Mouse (Mus musculus): ENCODE results near the gene Map4k1. TPM values are rescaled to one million over a fixed set of nuclear protein-coding genes. Genes with fewer than 3 reads are reported as not detected.
"Not testable (repeated sequence)": the region's sequence is repeated elsewhere in the genome, so short reads cannot be mapped to it uniquely, and the experiment has no call there.

Map4k1 gene
- polyA plus RNA-seq, 1 experiment from 2014 or later: 11.4 TPM

GRCm38 (mm10) chr7:28957997-28958725, 23.7 kb upstream of the Map4k1 start:
- 74% methylated on average over 1 of the region's 1 CpGs for WGBS
- peaks cover 56% of the 10 kb centered on the region for H3K4me1 ChIP-seq
- H3K27me3 ChIP-seq (replicated peaks): no peaks in the 10 kb centered on the region
- no peak overlapping the region for H3K4me3 ChIP-seq
- no peak overlapping the region for H3K27ac ChIP-seq
- H3K9me3 ChIP-seq: no peaks in the 10 kb centered on the region
- H3K36me3 ChIP-seq (replicated peaks): no peaks in the 10 kb centered on the region
- H3K4me2 ChIP-seq: no peak overlapping the region
- H3K9ac ChIP-seq: no peak overlapping the region
- ATAC-seq (replicated peaks): no peak

- peaks cover 51% of the 10 kb centered on the region for H3K4me1 ChIP-seq
- no peak overlapping the region for H3K4me3 ChIP-seq
- no peak for ATAC-seq (replicated peaks)
- 0 out of 2 replicates have a peak overlapping the region, but pooled peaks have one; percentile 7 for H3K4me2 ChIP-seq
- H3K9ac ChIP-seq: no peak overlapping the region
- no peak overlapping the region for H3K27ac ChIP-seq
- no peaks in the 10 kb centered on the region for H3K9me3 ChIP-seq
- 85% methylated on average over 1 of the region's 1 CpGs for WGBS
- H3K27me3 ChIP-seq (replicated peaks): no peaks in the 10 kb centered on the region
- H3K36me3 ChIP-seq (replicated peaks): no peaks in the 10 kb centered on the region
Observed at GRCm38 (mm10) chr7:28958770-28959169, 23.1 kb upstream of the Map4k1 start.

- H3K36me3 ChIP-seq (replicated peaks): no peaks in the 10 kb centered on the region
- no peaks in the 10 kb centered on the region for H3K9me3 ChIP-seq
- H3K27ac ChIP-seq: no peak overlapping the region
- peak overlapping the region; percentile 69; the same call in 1 of the 2 replicates for H3K9ac ChIP-seq
- WGBS: 49% methylated on average over 6 of the region's 6 CpGs
- peaks cover 46% of the 10 kb centered on the region for H3K4me1 ChIP-seq
- 0 out of 2 replicates have a peak overlapping the region, but pooled peaks have one; percentile 0 for H3K4me3 ChIP-seq
- no peak for ATAC-seq (replicated peaks)
- no peaks in the 10 kb centered on the region for H3K27me3 ChIP-seq (replicated peaks)
- peak overlapping the region; percentile 74 for H3K4me2 ChIP-seq
Observed at GRCm38 (mm10) chr7:28959505-28960045, 22.3 kb upstream of the Map4k1 start.

DNA sequence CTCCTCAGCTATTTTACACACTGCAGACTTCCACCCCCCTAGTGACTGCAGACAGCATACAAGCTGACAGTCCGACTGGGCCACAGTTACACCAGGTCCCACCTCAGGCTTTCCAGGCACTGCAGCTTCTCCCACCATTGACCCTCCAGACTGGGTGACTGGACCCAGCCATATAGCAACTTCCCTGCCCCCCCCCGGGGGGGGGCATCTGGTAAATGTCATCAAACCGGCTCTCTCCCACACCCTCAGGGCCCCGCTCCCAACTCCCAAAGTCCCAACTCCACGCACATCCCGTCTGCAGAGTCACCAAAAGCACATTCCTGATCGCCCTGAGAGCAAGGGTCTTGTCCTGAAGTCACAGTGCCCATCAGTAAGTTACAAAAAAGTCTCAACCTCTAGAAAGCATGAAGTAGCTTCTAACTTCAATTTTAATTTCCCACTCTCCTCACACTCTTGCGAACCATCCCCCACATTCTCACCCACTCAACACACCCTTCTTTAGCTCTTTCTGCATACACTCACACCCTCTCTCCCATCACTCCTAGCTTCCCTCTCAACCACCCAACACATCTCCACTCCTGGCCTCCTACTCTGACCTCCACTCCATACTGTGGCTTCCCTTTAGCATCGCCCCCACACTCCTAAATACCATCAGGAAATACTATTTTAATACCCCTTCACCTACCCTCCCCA, 21.4 kb upstream of the Map4k1 start:
- no peaks in the 10 kb centered on the region for H3K36me3 ChIP-seq (replicated peaks)
- H3K27ac ChIP-seq: no peak overlapping the region
- peak overlapping the region; percentile 74 for H3K4me2 ChIP-seq
- H3K9ac ChIP-seq: peak overlapping the region; percentile 69; the same call in 1 of the 2 replicates
- no peak for ATAC-seq (replicated peaks)
- peaks cover 38% of the 10 kb centered on the region for H3K4me1 ChIP-seq
- H3K9me3 ChIP-seq: no peaks in the 10 kb centered on the region
- H3K27me3 ChIP-seq (replicated peaks): no peaks in the 10 kb centered on the region
- H3K4me3 ChIP-seq: peak overlapping the region; percentile 73
- 37% methylated on average over 9 of the region's 9 CpGs for WGBS

GRCm38 (mm10) chr7:28961584-28961926, 20.3 kb upstream of the Map4k1 start:
- Histone ChIP-seq H3K9ac (peak overlapping the region; percentile 69), H3K4me1 (peaks cover 38% of the 10 kb centered on the region), H3K4me3 (peak overlapping the region; percentile 73), H3K9me3 (no peaks in the 10 kb centered on the region), H3K27ac (peak overlapping the region; percentile 81), H3K4me2 (peak overlapping the region; percentile 74), H3K36me3 (replicated peaks) (no peaks in the 10 kb centered on the region), H3K27me3 (replicated peaks) (no peaks in the 10 kb centered on the region)
- ATAC-seq (replicated peaks): 0 out of 2 replicates have a peak, but pooled peaks have one; percentile 6
- 0% methylated on average over 7 of the region's 7 CpGs for WGBS

DNA sequence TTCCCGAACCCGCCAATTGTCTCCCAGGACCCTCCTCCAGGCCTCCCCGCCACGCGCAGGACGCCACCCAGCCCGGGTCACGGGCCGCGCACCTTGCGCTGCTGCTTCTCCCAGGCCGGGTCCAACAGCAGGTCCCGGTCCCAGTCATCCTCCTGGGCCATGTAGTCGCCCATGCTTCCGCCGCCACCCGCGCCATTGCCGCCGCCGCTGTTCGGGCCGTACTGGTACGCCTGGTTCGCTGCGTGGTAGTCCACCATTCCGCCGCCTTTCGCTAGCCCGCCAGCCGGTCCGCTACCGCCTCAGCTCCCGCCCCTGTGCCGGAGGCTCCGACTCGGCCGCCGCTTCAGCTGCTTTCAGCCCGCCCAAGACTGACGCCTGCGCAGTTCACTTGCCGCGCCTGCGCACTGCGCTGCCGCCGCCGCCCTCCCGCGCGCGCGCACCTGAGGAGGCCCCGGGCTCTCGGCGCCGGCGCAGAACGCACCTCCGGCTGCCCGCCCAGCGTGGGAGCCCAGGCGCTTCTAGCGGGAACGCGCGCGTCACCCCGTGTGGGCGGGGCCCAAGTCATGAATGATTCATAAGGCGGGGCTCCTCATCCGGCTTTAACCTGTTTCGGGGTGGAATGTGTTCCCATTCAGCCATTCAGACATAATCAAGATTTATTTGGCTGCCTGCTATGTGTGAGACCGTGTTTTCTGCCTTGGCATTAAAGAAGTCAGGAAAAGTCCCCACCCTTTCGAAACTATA, 19.8 kb upstream of the Map4k1 start, which contains the start of gene Actn4:
Gene Actn4, minus strand, starts transcription at position 414 of the 744 bp plus-strand sequence.
- H3K4me2 ChIP-seq: peak within 1 kb of the TSS; percentile 74
- no peaks in the 10 kb centered on the region for H3K9me3 ChIP-seq
- peak within 1 kb of the TSS; percentile 69 for H3K9ac ChIP-seq
- H3K4me3 ChIP-seq: peak within 1 kb of the TSS; percentile 73
- H3K27me3 ChIP-seq (replicated peaks): no peaks in the 10 kb centered on the region
- H3K27ac ChIP-seq: peak within 1 kb of the TSS; percentile 85
- no peaks in the 10 kb centered on the region for H3K36me3 ChIP-seq (replicated peaks)
- ATAC-seq (replicated peaks): peak; percentile 91
- under 1% methylated on average over 76 of the region's 76 CpGs for WGBS
- H3K4me1 ChIP-seq: peaks cover 34% of the 10 kb centered on the region

GRCm38 (mm10) chr7:28963399-28963923, 18.4 kb upstream of the Map4k1 start:
- H3K27ac ChIP-seq: 0 out of 2 replicates have a peak overlapping the region, but pooled peaks have one; percentile 85
- ATAC-seq (replicated peaks): no peak
- H3K4me1 ChIP-seq: peaks cover 34% of the 10 kb centered on the region
- H3K9me3 ChIP-seq: no peaks in the 10 kb centered on the region
- H3K4me2 ChIP-seq: no peak overlapping the region
- H3K27me3 ChIP-seq (replicated peaks): no peaks in the 10 kb centered on the region
- no peaks in the 10 kb centered on the region for H3K36me3 ChIP-seq (replicated peaks)
- WGBS: 76% methylated on average over 3 of the region's 3 CpGs
- no peak overlapping the region for H3K9ac ChIP-seq
- no peak overlapping the region for H3K4me3 ChIP-seq

DNA sequence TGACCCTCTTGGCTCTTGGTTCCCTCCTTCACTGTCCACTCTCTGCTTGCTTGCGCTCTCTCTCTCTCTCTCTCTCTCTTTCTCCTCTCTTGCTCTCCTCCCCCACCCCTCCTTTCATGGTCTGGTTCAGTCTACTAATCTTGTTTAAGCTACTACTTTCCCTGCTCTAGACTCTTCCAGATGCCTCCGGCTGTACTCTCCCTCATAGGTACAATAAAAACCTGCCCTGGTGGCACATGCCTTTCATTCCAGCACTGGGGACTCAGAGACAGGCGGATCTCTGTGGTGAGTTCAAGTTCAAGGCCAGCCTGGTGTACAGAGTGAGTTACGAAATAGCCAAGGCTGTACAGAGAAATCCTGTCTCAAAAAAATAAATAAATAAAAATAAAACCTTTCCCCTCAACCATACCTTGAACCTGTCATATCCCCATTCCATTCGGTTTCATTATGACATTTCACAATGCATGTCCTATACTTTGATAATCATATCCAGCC, 16.5 kb upstream of the Map4k1 start:
- Histone ChIP-seq H3K27me3 (replicated peaks) (no peaks in the 10 kb centered on the region), H3K27ac (no peak overlapping the region), H3K9ac (no peak overlapping the region), H3K4me2 (no peak overlapping the region), H3K4me1 (peaks cover 17% of the 10 kb centered on the region), H3K4me3 (no peak overlapping the region), H3K9me3 (no peaks in the 10 kb centered on the region), H3K36me3 (replicated peaks) (no peaks in the 10 kb centered on the region)
- no peak for ATAC-seq (replicated peaks)
- 75% methylated on average over 5 of the region's 5 CpGs for WGBS

DNA sequence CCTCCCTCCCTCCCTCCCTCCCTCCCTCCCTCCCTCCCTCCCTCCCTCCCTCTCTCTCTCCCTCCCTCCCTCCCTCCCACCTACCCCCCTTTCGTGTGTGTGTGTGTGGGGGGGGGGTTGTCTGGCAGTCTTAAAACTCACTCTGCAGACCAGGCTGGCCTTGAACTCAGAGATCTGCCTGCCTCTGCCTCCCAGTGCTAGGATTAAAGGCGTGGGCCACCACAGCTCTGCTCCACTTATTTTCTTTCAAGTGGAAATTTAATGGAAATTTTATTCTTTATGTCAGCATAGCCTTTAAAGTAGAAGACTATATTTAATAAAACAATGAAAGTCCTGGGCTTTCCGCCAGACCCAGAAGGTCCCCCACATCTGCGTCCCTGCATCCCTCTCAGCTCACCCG, 15.7 kb upstream of the Map4k1 start:
- Histone ChIP-seq H3K36me3 (replicated peaks) (peaks cover 5% of the 10 kb centered on the region; the same call in 1 of the 2 replicates), H3K4me2 (no peak overlapping the region), H3K4me3 (no peak overlapping the region), H3K27me3 (replicated peaks) (no peaks in the 10 kb centered on the region), H3K9ac (no peak overlapping the region), H3K4me1 (peaks cover 9% of the 10 kb centered on the region), H3K9me3 (no peaks in the 10 kb centered on the region), H3K27ac (no peak overlapping the region)
- ATAC-seq (replicated peaks): no peak
- WGBS: 86% methylated on average over 4 of the region's 5 CpGs

DNA sequence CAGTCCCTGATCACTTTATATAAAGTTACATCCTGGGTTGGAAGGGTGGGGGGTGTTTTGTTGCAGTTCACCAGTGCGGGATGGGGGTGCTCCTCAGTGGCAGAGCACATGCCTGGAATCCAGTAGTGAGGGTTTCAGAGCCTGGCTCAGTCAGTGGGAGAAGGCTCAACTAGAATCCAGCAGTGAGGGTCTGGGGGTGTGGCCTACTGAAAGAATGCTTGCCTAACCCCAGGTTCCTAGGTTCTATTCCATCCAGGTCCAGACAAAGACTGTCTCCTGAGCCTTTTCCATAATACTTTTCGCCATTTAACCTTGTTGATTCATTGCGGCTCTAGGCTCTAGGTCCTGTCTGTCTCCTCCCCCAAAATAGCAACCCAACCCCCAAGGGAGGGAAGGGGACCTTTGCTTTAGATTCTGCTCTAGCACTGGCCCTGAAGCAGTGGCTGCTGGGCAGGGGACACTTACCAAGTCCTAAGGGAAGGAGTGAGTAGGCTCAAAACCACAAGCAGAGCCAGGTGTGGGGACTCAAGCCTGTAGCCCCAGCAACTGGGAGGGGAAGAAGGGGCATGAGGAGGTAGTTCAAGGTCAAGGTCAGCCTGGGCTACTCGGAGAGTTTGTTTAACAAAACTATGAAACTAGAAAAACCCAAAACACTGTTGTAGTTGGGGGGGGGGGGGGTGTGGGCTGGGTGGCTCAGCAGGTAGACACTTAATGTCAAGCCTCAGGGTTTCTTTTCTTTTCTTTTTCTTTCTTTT, 14.9 kb upstream of the Map4k1 start:
- H3K27ac ChIP-seq: no peak overlapping the region
- H3K36me3 ChIP-seq (replicated peaks): peaks cover 6% of the 10 kb centered on the region; the same call in 1 of the 2 replicates
- WGBS: 70% methylated on average over 4 of the region's 4 CpGs
- peaks cover 6% of the 10 kb centered on the region; the same call in 1 of the 2 replicates for H3K4me1 ChIP-seq
- H3K9me3 ChIP-seq: no peaks in the 10 kb centered on the region
- H3K9ac ChIP-seq: no peak overlapping the region
- no peak for ATAC-seq (replicated peaks)
- H3K4me3 ChIP-seq: no peak overlapping the region
- H3K4me2 ChIP-seq: no peak overlapping the region
- no peaks in the 10 kb centered on the region for H3K27me3 ChIP-seq (replicated peaks)

- not testable (repeated sequence) for H3K36me3 ChIP-seq (replicated peaks); H3K4me1 ChIP-seq; H3K4me3 ChIP-seq; H3K27me3 ChIP-seq (replicated peaks); H3K4me2 ChIP-seq; H3K9me3 ChIP-seq; ATAC-seq (replicated peaks); H3K9ac ChIP-seq; H3K27ac ChIP-seq
- 97% methylated on average over 8 of the region's 8 CpGs for WGBS
Observed at GRCm38 (mm10) chr7:28968120-28968519, 13.7 kb upstream of the Map4k1 start.

Data from midbrain, embryonic 15.5 days (tissue).